Mouse (Mus musculus): ENCODE measurements around the gene Esyt3. TPM values are rescaled to one million over a fixed set of nuclear protein-coding genes. Genes with fewer than 3 reads are reported as not detected.

Gene Esyt3
- total RNA-seq, 2 experiments from 2014 or later, result 1.3 to 1.8 TPM

- no peak for DNase-seq (ENCODE audit: low spot score in 2 of 2)
Observed at GRCm38 (mm10) chr9:99355971-99356370, 2.4 kb downstream of the Esyt3 start.

DNA sequence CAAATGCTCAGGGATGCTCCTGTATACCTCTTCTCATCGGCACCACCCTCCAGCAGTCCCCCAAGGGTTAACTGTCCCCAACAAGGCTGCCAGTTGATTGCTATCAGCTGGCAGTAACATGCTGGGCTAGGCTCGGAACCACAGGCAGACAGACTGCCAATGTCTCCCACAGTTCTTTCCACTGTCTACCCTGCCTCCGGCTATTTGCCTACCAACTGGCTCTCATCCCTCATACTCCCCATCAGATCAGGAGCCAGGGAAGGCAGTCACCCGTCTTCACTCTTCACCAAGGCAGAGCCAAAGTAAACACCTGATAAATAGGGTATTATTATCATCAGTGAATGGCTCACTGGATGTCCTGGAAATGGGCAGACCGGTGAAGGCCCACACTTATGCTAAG, 3.6 kb downstream of the Esyt3 start:
- no peak for DNase-seq (ENCODE audit: low spot score in 2 of 2)

DNA sequence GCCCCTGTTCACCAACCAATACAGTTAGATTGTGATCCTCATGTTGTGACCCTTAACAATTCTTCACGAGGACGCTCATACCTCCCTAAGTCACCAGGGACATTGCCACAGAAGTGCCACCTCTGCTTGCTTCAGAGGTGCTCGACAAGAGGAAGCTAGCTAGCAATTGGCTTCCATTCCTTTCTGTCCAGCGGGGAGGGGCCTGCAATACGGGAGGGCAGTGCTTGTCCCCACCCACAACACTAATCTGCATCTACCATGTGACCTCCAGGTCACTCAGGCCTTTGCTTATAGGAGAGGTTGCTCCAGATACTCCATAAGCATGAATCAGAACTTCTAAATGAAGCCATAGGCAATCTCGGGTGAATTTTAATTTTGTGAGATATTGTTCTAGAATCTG, 5.0 kb downstream of the Esyt3 start:
- DNase-seq (ENCODE audit: low spot score in 2 of 2), result no peak

DNA sequence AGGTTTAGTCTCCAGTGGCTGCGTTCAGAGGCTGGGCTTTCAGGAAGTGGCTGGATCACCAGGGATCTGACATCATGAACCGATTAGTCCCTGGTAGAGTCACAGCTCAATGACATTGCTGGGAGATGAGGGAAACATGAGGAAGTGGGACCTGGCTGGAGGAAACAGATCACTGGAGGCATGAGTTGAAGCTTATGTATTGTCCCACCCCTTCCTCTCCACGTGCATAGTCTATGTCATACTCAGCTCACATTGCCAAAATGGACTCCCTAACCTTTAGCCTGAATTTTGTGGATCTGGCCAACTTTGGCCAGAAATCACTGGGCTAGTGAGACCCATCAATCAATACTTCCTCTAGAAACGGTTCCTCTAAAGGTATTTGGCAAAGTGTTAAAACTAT, 5.4 kb downstream of the Esyt3 start:
- DNase-seq (ENCODE audit: low spot score in 2 of 2), result no peak

DNA sequence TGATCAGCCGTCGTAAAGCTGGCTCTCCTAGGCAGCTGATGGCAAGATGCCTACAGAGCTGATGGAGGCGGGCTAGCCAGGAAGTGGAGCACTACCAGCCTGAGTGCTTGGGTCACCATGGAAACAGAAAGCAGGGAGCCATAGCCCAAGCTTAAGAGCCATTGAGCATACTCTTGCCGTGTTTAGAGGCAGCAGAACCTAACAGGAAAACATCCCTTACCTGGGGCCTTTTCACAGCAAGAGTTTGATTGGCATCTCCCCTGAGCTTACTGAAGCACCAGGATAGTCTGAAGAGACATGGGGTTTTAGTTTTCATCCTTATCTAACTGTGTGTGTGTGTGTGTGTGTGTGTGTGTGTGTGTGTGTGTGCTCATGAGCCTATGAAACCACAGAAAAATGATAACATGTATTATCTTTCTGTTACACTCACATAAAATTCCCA, 13.0 kb downstream of the Esyt3 start:
- peak; percentile 49 to 51 for DNase-seq (ENCODE audit: low spot score in 2 of 2)

GRCm38 (mm10) chr9:99341600-99341999, 16.8 kb downstream of the Esyt3 start:
- no peak for DNase-seq (ENCODE audit: low spot score in 2 of 2)

- DNase-seq (ENCODE audit: low spot score in 2 of 2), result no peak
Observed at GRCm38 (mm10) chr9:99340126-99340525, 18.2 kb downstream of the Esyt3 start.

GRCm38 (mm10) chr9:99339182-99339581, 19.2 kb downstream of the Esyt3 start:
- no peak for DNase-seq (ENCODE audit: low spot score in 2 of 2)

DNA sequence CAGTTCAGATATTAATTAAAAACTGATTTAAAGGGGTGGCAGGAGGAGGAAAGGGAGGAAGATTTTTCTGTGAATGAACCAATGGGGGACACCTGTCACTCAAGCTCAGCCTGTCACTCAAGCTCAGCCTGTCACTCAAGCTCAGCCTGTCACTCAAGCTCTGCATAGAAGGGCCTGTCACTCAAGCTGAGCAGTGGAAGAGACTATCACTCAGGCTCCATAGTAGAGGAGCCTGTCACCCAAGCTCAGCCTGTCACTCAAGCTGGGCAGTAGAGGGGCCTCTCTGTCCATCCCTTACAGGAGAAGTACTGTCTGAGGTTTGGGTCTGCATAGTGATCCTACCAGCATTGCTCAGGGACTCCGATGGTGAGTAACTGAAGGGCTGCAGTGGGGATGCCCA, 20.1 kb downstream of the Esyt3 start:
- no peak for DNase-seq (ENCODE audit: low spot score in 2 of 2)

- no peak for DNase-seq (ENCODE audit: low spot score in 2 of 2)
Observed at GRCm38 (mm10) chr9:99336538-99336937, 21.8 kb downstream of the Esyt3 start.

- no peak for DNase-seq (ENCODE audit: low spot score in 2 of 2)
Observed at GRCm38 (mm10) chr9:99326881-99327280, 31.5 kb downstream of the Esyt3 start.

DNA sequence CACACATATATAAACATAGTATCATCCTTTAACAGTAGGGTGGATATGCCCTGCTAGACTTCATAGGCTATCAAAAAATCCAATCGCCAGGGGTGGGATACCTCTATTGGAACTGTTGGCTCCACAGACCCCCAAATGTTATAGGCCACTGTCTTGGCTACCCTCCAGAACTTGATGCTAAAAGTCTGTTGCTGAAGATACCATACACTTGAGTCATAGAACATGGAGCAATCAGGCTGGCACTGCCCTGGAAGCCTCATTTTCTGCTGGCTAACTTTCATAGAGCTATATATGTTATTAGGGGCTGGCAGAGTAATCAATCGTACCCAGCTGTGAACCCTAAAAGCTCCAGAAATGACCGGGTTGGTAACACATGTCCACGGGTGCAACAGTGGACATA, 32.4 kb downstream of the Esyt3 start:
- no peak for DNase-seq (ENCODE audit: low spot score in 2 of 2)

DNA sequence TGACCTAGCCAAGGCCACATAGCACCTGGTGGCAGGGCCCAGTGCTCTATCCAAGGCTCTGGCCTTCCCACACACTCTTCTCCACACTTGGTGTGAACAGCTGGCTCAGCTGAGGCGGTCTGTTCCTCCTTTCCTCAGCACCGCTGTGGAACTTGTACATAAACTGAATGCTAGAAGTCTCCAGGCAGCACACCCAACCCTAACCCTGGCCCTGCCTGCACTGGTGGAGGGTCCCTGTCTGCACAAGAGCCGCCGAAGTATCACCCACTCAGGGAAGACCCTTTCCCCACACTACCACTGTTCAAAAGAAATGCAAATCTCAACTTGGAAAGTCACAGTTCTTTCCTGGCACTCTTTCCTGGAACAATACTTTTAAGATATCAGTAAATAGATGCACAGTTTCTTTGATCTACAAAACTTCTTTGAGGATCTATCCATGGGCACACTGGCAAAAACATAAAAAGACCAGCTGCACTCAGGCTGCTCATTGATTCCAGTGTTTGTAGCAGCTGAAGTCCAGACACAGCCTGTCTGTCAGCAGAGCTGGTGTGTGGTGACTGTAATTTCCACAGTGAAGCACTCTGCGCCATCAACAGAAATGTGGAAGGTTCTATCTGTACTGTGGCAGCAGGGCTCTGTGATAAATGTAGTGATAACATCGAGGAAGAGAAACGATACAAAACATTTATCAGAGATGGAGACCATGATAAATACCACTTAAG, 33.0 kb downstream of the Esyt3 start:
- DNase-seq (ENCODE audit: low spot score in 2 of 2), result peak in 1 of 2 experiments; percentile 28

DNA sequence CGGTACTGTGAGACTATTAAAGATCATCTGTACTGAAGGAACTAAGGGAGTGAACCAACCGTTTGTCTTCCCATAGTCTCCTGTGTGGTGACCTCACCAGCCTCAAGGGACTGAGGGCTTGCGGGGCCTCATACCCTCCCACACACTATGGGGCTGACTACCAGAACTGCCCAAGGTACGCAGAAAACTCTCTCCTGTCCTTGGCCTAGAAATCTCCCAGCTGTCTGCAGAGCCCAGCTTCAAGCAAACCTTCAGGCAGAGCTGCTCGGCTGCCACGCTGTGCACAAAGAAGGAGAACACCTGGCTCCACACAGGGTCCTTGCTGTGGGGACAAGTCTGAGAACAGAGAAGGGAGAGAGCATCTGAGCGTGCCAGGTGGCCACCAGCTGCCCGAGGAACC, 38.4 kb downstream of the Esyt3 start:
- no peak for DNase-seq (ENCODE audit: low spot score in 2 of 2)

- DNase-seq (ENCODE audit: low spot score in 2 of 2), result no peak
Observed at GRCm38 (mm10) chr9:99319343-99319951, 38.9 kb downstream of the Esyt3 start.

- no peak for DNase-seq (ENCODE audit: low spot score in 2 of 2)
Observed at GRCm38 (mm10) chr9:99306226-99306625, 52.1 kb downstream of the Esyt3 start.

- DNase-seq (ENCODE audit: low spot score in 2 of 2), result no peak
Observed at GRCm38 (mm10) chr9:99304296-99304695, 54.1 kb downstream of the Esyt3 start.

Other genes starting within 250 kb of the Esyt3 start
- 10 to 100 TPM; 22.9 to 23.6 TPM for gene Pik3cb, start 217.9 kb downstream of the Esyt3 start, total RNA-seq (2021)
- gene Faiml, start 121.3 kb downstream of the Esyt3 start, total RNA-seq (2021), result not detected
- 10 to 100 TPM; 17.0 to 20.0 TPM for gene Cep70, start 115.2 kb downstream of the Esyt3 start, total RNA-seq (2021)
- 100 to 1,000 TPM; 102 to 109 TPM for gene Mras, start 78.8 kb upstream of the Esyt3 start, total RNA-seq (2021)
- 1 to 10 TPM in 1 of 2 experiments, under 1 TPM in 1; 0.64 to 1.1 TPM for gene Nme9, start 92.9 kb upstream of the Esyt3 start, total RNA-seq (2021)
- gene Armc8, start 210.3 kb upstream of the Esyt3 start, total RNA-seq (2021), result 10 to 100 TPM; 53.3 to 53.7 TPM
- gene Dbr1, start 217.2 kb upstream of the Esyt3 start, total RNA-seq (2021), result 10 to 100 TPM; 10.4 to 13.5 TPM

Data from layer of hippocampus, postnatal 14 days (tissue).